Mouse (Mus musculus): ENCODE results near the gene Nipsnap2.
"Not testable (repeated sequence)": the region's sequence is repeated elsewhere in the genome, so short reads cannot be mapped to it uniquely, and the experiment has no call there.

DNA sequence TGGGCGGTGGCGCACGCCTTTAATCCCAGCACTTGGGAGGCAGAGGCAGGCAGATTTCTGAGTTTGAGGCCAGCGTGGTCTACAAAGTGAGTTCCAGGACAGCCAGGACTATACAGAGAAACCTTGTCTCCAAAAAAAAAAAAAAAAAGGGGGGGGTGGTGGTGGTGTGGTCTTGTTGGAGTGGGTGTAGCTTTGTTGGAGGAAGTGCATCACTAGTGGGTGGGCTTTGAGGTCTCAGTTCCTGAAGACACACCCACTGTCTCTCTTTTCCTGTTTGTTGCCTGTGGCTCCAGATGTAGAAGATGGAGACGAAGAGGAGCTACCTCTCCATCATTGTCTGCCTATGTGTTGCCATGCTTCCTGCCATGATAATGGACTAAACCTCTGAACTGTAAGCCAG, 39.7 kb upstream of the Nipsnap2 start:
- not testable (repeated sequence) for TF ChIP-seq CTCF (IDR thresholded peaks at IDR 0.05; ENCODE audit: extremely low read depth, insufficient read length, insufficient replicate concordance, low read depth, low read length); POLR2A (IDR thresholded peaks at IDR 0.05; ENCODE audit: low read depth, low read length)

Data from small intestine, adult 2 months (tissue).